Mouse (Mus musculus): ENCODE measurements around the gene Fxyd2. TPM values are rescaled to one million over a fixed set of nuclear protein-coding genes. Genes with fewer than 3 reads are reported as not detected.

Gene Fxyd2
- polyA plus RNA-seq, 1 experiment = not detected

- Histone ChIP-seq H3K4me3 (replicated peaks) (no peak overlapping the region), H3K9me3 (ENCODE audit: control insufficient read depth, low read length) (no peaks in the 10 kb centered on the region), H3K4me1 (ENCODE audit: control insufficient read depth) (no peaks in the 10 kb centered on the region), H3K36me3 (ENCODE audit: control insufficient read depth) (no peaks in the 10 kb centered on the region), H3K27me3 (ENCODE audit: control insufficient read depth) (no peaks in the 10 kb centered on the region)
- no peak for TF ChIP-seq TAL1 (IDR thresholded peaks at IDR 0.05; ENCODE audit: low read length)
- TF ChIP-seq GATA1 (IDR thresholded peaks at IDR 0.05; ENCODE audit: low read length) = no peak
Measured at GRCm38 (mm10) chr9:45454032-45454431, 54.6 kb downstream of the Fxyd2 start.

DNA sequence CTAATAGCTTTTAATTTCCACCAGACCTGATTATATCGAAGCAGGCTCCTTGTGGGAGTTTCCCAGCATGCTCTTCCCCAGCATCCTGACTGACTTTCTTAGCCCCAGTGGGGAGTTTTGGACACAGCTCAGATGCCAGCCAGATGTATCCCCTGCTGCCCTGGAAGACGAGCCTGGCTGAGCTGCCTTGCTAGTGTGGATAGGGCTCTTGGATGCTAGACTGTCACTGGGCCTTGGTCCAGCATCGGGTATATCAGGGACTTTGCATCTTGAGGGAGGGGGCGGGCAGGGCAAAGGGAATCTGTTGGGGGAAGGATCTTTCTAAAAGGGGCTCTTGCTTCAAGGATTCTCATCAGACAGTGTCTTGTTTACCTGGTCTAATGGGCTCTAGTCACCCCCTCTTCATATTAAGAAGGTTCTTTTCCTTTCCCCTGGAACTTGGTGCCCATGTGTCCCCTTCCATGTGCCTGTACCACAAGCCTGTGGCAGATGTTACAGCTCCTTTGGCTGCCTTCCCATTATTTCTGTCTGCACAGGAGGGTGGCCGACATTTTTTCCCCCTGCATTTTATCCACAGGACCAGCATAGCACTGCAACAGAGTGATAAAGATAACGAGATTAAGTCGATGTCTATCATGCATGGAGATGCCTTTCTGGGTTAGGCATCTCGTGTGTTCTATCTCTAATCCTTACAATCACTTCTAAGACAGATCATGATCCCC is 55.6 kb downstream of the Fxyd2 start:
- Histone ChIP-seq H3K27me3 (ENCODE audit: control insufficient read depth) (no peaks in the 10 kb centered on the region), H3K4me1 (ENCODE audit: control insufficient read depth) (no peaks in the 10 kb centered on the region), H3K36me3 (ENCODE audit: control insufficient read depth) (no peaks in the 10 kb centered on the region), H3K4me3 (replicated peaks) (no peak overlapping the region), H3K9me3 (ENCODE audit: control insufficient read depth, low read length) (no peaks in the 10 kb centered on the region)
- TF ChIP-seq GATA1 (IDR thresholded peaks at IDR 0.05; ENCODE audit: low read length) = no peak
- TF ChIP-seq TAL1 (IDR thresholded peaks at IDR 0.05; ENCODE audit: low read length) = no peak

- Histone ChIP-seq H3K9me3 (ENCODE audit: control insufficient read depth, low read length) (no peaks in the 10 kb centered on the region), H3K4me3 (replicated peaks) (no peak overlapping the region), H3K27me3 (ENCODE audit: control insufficient read depth) (no peaks in the 10 kb centered on the region), H3K4me1 (ENCODE audit: control insufficient read depth) (no peaks in the 10 kb centered on the region), H3K36me3 (ENCODE audit: control insufficient read depth) (no peaks in the 10 kb centered on the region)
- no peak for TF ChIP-seq GATA1 (IDR thresholded peaks at IDR 0.05; ENCODE audit: low read length)
- TF ChIP-seq TAL1 (IDR thresholded peaks at IDR 0.05; ENCODE audit: low read length) = no peak
Measured at GRCm38 (mm10) chr9:45457200-45457599, 57.7 kb downstream of the Fxyd2 start.

- no peaks in the 10 kb centered on the region for H3K27me3 ChIP-seq (ENCODE audit: control insufficient read depth)
Measured at GRCm38 (mm10) chr9:45458363-45458762, 58.9 kb downstream of the Fxyd2 start.

More at GRCm38 (mm10) chr9:45458363-45458762, 58.9 kb downstream of the Fxyd2 start:
- TF ChIP-seq TAL1 (IDR thresholded peaks at IDR 0.05; ENCODE audit: low read length) (no peak), GATA1 (IDR thresholded peaks at IDR 0.05; ENCODE audit: low read length) (no peak)
- H3K36me3 ChIP-seq (ENCODE audit: control insufficient read depth) = no peaks in the 10 kb centered on the region
- no peaks in the 10 kb centered on the region for H3K4me1 ChIP-seq (ENCODE audit: control insufficient read depth)
- H3K9me3 ChIP-seq (ENCODE audit: control insufficient read depth, low read length) = no peaks in the 10 kb centered on the region
- H3K4me3 ChIP-seq (replicated peaks) = no peak overlapping the region

Other genes with a start within 250 kb of the Fxyd2 start
- gene BC049352, start 217.7 kb upstream of the Fxyd2 start, polyA plus RNA-seq (2012) = not detected in 2 replicates
- gene Tmprss4, start 195.6 kb upstream of the Fxyd2 start, polyA plus RNA-seq (2012) = not detected in 2 replicates
- gene Il10ra, start 130.5 kb upstream of the Fxyd2 start, polyA plus RNA-seq (2012) = 0.01 TPM in 1 of 2 replicates, not detected in the other
- gene Tmprss13, start 80.6 kb upstream of the Fxyd2 start, polyA plus RNA-seq (2012) = not detected in 2 replicates
- gene Fxyd6, start 29.5 kb upstream of the Fxyd2 start, polyA plus RNA-seq (2012) = not detected in 2 replicates
- gene Dscaml1, start 27.0 kb downstream of the Fxyd2 start, polyA plus RNA-seq (2012) = not detected in 2 replicates

Measured in erythroblast, embryonic 14.5 days (primary cell).